Mouse (Mus musculus): Measurements from ENCODE around the gene Fbxl15. TPM values are rescaled to one million over a fixed set of nuclear protein-coding genes. Genes with fewer than 3 reads are reported as not detected.

Gene Fbxl15
- total RNA-seq, 2 experiments from 2014 or later = 4.4 to 5.1 TPM

DNA sequence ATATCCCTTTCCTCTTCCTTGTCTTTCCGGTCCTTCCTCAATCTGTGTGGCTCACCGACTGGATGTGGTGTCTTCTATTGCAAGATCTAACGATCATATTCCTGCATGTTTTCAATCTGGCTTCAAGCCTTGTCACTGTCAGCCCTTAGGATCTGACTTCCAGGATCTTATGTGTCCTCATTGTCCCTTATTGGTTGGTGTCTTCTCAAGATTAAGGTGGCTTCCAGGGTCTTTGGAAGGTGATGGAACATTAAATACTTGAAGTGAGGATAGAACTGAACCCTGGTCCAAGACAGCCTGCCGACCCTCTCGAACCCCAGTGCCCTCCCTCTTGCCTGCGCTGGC lies 10.9 kb downstream of the Fbxl15 start:
- no peak for DNase-seq (ENCODE audit: low spot score in 2 of 2)

DNA sequence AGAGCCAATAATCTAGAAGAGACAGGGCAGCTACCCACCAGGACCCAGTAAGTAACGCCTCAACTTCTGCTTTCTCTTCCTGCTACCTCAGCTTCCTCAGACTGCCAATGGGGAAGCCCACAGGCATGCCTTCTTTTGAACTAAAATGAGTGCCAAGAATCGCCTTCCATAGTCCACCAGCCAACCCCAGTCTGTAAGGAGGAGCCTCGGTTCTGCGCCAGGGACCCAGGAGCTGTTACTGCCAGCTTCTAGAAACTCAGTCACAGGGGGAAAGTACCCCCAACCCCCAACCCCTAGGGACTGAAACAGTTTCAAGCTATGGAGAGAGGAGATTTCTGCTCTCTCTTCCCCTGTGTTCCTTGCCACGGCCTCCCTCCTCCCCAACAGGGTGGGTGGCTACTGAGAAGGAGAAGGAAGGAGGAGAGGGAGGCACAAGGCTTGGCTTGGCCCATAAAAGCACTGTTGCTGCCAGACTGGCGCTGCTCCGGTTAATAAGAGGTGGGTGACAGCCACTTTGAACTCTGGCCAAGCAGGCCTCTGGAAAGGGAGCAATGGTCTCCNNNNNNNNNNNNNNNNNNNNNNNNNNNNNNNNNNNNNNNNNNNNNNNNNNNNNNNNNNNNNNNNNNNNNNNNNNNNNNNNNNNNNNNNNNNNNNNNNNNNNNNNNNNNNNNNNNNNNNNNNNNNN lies 11.4 kb downstream of the Fbxl15 start:
- DNase-seq (ENCODE audit: low spot score in 2 of 2) = no peak

DNA sequence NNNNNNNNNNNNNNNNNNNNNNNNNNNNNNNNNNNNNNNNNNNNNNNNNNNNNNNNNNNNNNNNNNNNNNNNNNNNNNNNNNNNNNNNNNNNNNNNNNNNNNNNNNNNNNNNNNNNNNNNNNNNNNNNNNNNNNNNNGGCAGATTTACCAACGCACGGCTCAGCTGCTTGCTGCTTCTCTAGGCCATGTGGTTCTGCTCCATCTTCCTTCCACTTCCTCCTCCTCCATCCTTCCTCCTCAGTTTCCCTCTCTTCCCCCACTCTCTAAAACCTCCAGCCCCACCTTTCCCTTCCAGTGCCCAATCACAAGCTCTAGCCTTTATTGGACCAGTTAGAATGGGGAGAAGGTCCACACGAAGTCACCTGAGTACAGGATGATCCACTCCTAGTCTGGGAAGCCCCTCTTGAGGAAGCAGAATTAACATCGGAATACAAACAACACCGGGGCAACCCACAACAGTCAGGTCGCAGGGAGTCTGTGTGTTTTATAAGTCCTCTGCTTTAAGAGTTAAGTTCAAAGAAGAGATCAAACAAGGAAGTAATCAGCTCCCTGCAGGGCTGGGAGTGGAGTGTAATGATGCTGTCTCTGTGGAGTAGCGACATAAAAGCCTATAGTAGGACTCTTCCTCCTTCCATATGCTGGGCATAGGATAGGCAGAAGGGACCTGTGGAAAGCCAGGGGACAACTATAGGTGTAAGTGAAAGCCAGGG lies 16.9 kb downstream of the Fbxl15 start:
- no peak for DNase-seq (ENCODE audit: low spot score in 2 of 2)

DNA sequence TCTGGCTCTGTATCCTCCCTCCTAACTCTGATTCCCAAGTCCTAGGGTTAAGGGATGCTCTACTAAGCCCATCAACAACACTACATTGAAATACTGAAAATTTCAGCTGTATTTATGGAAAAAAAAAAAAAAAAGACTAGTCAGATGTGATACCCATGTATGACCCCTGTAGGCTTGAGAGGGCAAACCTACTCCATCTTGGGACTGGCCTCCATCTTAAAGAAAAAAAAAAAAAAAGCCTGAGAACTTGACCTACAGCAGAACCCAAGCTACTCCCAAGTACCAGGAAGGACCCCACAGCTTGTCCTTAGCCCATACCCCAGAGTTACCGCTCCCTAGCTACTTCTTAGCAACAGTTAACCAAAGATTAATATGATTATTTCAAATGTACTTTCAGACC lies 19.2 kb downstream of the Fbxl15 start:
- DNase-seq (ENCODE audit: low spot score in 2 of 2) = no peak

DNA sequence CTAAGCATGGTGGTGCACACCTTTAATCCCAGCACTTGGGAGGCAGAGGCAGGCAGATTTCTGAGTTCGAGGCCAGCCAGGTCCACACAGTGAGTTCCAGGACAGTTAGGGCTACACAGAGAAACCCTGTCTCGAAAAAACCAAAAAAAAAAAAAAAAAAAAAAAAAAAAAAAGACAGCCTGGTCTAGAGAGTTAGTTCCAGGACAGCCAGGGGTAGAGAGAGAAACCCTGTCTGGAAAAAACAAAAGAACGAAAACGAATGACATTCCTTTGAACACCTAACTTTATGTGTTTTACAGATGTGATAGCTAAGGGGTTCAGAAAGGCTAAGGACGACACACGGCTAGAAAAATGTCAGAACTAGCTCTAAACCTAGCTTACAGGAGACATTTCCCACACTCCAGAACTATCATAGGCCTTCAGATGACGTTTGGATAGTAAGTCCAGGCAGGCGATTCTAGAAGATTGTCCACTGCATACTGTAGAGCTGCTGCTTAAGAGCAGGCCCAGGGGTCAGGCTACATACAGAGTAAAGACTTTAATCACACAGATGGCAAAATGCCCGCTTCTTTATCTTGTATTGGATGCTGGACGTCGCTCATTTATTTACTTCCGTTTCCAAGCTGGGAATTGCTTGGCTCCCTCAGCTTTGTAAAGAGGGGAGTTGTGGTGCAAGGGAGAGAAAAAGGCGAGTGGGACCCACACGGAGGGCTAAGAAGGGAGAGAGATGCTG lies 20.1 kb downstream of the Fbxl15 start:
- DNase-seq (ENCODE audit: low spot score in 2 of 2) = no peak

DNA sequence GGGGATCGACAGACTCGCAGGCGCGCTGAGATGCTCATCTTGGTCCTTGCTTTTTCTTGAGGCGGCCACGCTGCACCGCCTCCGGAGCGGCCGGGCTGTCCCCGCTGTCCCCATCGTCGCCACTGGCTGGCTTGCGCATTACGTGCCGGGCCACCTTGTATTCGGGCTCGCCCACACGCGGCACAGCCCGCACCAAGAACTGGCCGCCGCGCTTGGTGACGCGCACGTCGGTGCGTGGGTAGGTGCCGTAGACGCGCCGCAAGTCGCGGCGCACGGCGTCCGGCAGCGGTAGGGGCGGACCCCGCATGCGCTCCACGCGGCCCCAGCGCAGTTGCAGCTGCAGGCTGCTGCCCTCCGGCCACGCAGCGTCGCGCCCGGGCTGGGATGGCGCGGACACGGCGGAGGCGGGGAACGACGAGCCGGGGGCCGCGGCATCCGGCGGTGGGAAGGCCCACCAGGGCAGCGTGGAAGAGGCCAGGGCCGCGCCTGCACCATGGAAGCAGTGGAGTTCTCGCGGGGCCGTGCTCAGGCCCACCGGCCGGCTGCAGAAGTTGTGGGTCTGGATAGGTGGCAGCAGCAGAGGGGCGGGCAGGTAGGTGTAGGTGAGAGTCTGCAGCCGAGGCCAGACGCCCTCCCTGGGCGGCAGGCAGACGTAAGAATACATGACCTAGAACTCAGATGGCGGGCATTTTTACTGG lies 20.9 kb downstream of the Fbxl15 start:
- DNase-seq (ENCODE audit: low spot score in 2 of 2) = peak; percentile 76 to 80

DNA sequence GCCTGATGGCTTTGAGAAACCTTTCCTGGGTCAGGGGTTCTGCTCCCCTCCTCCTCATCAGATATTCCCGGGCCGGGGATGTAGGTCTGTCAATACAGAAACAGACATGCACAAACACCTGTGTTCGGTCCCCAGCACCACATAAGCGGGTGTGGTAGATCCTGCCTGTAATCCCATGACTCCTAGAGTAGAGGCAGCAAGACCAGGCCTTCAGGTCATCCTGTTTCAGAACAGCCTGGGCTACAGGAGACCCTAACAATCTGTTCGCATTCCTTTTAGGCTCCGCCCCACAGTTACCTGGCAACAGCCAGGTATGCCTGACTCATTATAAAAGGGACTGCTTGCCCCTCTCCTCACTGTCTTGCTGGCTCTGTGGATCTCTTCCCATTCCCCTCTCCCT lies 21.6 kb downstream of the Fbxl15 start:
- DNase-seq (ENCODE audit: low spot score in 2 of 2) = no peak

DNA sequence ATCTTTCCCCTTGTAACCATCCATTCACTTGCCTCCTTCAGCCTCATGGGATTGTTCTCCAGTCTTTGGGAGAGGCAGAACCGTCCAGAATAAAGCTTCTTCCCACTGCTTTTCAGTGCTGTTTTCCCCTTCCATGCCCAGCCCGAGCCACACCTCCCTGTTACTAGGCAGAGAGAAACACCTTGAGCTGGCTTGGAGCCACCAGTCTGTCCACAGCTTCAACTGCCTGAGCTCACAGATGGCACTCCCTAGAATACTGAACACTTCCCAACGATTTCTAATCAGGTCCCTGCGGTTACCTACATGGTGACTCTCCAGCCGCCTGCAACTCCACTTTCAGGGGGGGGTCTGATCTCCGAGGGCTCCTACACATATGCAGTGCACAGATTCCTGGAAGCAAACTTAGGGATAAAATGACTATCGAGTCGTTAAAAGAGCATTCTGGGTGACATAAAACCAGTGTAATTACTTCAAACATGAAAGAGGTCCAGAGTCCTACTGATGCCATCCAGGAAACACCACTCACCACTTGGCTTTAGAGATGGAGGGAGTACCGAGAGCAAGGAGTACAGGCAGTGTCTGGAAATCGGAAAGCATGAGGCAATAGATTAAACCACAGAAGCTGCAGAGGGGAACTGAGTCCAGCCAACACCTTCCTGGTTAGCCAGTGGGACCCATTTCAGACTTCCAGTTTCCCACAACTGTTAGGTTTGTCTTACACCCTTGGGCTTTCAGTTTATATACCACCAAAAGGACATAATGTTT lies 22.4 kb downstream of the Fbxl15 start, which contains the start of gene 2310034G01Rik:
2310034G01Rik (minus strand) TSS at position 135 of the 765 bp plus-strand sequence.
- no peak for DNase-seq (ENCODE audit: low spot score in 2 of 2)

DNA sequence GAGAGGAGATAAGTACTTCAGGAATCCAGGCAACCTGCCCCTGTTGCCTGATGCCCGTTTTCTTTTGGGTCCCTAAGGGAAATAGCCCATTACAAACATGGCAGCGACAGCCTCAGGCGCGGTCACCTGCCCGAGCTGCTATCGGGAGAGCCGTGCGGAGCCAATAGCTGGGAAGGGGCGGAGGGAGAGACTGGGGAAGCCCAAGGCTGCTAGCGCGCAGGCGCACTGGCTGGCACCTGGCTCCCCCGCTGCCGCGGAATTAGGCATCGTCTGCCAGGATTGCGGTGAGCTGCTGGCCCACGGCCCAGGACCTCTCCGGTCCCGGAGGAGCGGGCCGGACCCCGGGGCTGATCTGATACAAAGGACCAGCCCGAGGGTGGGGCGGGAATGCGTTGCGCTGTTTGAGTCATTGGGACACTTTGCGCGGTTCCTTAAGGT lies 28.7 kb downstream of the Fbxl15 start:
- DNase-seq (ENCODE audit: low spot score in 2 of 2) = peak in 1 of 2 experiments; percentile 54

DNA sequence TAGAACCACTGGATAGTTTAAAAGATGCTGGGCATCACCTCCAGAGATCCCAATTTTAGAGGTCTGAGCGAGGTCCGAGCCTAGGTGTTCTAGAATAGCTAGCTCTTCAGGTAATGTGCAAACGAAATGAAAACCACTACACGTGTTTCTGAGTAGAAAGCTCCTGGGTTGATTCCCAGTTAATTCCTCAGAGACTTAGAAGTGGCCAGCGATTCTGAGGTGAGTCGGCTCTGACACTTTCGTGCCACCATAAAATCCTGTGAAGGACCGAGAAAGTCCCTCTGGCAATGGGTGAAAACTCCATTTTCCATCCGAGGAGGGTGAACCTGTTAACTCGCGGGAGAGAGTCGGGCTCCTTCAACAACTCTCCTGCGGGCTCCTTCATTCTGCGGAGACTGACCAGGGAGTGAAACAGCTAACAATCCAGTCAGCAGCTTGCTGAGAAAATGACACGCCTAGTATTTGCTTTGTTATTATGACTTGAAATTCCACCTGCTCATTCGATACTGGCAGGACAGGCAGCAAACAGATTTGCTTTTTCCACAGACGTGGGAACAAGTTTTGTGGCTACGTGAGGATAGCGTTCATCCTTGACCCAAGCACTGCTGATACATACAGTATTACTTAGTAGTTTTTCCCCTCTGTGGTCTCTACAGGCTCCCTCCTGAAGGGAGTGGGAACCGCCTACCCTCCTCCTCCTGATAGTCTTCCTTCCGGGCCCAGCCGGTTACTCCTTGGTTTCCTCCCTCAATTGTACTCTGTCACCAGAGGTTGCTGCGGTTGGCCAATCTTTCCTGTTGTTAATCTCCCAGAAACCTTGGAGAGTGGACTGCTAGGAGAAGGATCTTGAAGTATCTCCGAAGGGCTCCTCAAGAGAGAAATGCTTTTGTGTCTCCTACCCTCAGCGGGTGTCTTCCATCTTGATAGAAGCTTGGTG lies 29.6 kb downstream of the Fbxl15 start:
- DNase-seq (ENCODE audit: low spot score in 2 of 2) = no peak

DNA sequence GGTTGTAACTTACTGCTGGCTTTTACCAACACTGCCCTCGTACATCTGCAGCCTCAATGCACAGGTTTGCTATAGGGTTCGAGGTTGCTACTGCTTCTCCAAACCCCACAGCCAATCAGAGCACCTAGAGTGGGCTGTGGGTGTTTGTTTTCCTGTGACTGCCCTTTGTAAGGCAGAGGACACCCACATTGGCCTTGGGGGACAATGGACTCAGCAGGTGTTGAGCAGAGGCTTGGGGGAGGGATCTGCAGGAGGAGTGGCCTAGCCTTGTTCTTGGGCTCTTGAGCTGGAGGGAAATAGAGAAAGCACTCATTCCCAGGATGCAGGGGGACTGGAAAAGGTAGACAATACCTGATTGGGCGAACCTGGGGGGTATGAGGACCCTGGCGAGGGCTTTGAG lies 30.4 kb downstream of the Fbxl15 start:
- no peak for DNase-seq (ENCODE audit: low spot score in 2 of 2)

DNA sequence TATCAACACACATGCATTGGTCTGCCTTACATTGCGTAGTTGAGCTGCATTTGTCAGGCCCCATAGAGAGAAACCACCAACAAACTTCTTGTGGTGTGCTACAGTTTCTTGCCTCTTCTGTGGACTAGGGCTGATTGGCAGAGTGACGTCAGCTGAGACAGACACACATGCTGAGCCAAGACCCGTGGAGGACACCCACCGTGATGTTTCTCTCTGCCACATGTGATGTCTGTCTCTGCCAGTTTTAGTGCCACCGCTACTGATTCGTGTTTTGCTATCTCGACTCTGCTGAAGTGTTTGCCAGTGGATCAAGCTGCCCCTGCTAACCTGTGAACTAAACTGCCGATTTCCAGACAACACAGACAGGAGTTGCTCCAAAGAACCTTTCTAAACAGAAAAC lies 34.1 kb downstream of the Fbxl15 start:
- DNase-seq (ENCODE audit: low spot score in 2 of 2) = no peak

DNA sequence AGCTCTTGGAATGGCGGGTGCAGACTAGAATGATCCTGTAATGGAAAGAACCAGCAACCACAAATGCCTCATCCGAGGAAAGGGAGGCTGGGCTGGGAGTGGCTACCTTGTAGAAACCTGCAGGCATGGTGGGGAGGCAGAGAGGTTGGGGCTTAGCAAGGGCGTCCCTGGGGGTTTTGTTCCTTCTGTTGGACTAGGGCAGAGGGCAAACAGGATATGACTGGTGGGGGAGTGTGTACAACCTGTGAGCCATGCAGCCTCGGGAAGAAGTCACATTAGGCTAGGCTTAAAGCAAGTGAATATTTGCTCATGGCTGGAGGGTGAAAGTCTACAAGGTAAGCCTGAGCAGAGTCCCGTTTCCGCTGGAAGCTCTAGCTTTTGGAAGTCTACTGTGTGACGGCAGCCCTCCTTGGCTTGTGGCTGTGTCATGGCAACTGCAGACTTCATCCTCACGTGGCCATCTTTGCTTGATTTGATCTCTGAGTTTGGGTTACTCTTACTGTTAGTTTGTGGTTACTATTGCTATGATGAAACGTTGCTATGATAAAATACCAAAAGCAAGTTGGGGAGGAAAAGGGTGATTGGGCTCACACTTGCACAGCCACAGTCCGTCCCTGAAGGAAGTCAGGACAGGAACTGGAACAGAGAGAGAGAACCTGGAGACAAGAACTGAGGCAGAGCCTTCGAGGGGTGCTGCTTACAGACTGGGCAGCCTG lies 35.5 kb downstream of the Fbxl15 start:
- no peak for DNase-seq (ENCODE audit: low spot score in 2 of 2)

DNA sequence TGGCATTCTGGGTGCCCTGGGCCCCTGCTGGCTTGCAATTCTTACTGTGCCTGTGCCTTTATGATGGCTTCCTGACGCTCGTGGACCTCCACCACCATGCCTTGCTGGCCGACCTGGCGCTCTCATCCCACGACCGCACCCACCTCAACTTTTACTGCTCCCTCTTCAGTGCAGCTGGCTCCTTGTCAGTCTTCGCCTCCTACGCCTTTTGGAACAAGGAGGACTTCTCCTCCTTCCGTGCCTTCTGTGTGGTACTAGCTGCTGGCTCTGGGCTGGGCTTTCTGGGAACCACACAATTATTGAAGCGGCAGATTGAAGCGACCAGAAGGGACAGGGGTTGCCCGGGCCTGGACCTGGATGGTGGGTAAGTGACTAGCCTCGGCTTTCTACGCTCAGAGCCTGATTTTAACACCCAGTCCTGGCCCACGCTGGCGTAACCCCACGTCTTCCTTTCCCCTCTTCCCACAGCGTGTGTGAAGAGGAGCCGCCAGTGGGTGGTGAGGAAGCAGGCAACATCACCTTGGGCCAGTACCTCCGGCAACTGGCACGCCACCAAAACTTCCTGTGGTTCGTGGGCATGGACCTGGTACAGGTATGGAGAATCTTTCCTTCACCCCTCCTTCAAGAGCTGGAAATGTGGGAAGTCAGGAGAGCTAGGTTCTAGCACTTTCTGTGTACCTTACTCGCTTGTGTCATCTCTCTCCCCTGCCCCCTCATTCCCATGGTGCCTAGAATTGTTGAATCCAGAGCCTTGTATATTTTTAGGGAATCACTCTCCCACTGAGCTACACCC lies 40.0 kb downstream of the Fbxl15 start:
- no peak for DNase-seq (ENCODE audit: low spot score in 2 of 2)

DNA sequence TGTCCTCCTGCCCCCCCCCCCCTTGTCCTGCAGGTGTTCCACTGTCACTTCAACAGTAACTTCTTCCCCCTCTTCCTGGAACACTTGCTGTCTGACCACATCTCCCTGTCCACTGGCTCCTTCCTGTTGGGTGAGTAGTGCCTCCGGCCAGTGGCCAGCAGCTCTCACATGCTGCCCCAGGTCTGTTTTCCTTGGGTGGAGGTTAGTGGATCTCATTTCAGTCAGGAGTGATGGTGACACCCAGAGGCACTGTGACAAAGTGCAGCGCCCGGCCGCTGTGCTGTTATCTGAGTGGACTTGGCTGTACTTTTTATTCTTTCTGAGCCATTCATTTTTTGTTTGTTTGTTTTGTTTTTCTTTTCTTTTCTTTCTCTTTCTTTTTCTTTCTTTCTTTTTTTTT lies 41.2 kb downstream of the Fbxl15 start:
- peak in 1 of 2 experiments; percentile 47 for DNase-seq (ENCODE audit: low spot score in 2 of 2)

DNA sequence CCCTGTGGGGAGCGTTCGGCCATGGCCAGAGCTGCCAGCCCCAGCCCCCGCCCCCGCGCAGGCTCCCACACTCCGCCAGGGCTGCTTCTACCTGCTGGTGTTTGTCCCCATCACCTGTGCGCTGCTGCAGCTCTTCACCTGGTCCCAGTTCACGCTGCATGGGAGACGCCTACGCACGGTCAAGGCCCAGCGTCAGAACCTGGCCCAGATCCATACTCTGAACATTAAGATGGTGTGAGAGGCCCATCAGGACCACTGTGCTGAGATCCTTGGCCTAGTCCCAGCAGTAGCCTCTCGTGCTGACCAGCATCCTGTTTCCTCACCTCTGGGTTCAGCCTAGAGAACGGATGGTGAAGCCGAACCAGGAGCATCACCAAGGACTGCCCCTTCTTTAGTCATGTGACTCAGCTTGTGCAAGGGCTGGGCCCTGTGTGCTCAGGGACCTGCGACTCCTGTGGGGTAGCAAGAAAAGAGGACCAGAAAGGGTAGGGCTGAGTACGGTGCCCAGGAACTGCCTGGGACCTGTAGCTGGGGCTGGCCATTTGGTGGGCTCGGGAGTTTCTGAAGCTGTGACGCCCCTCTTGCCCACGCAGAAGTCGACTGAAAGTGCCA lies 46.6 kb downstream of the Fbxl15 start:
- DNase-seq (ENCODE audit: low spot score in 2 of 2) = no peak

DNA sequence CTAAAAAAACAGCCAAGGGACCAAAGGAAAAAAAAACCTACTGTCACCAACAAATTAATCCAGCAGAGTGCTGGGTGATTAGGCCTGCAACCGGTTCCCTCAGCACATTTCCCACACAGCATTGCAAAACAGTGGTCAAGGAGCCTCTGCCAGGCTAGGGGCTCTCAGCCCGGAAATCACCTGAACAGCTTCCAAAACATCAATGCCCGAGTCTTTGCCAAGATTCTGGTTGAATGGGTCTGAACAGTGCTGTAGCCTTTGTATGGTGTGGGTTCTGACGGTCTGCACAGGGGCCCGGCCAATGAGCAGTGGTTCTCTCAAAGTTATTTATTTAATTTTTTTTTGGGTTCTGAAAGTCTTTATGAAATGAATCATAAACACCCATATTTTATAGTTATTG lies 47.5 kb downstream of the Fbxl15 start:
- DNase-seq (ENCODE audit: low spot score in 2 of 2) = no peak

DNA sequence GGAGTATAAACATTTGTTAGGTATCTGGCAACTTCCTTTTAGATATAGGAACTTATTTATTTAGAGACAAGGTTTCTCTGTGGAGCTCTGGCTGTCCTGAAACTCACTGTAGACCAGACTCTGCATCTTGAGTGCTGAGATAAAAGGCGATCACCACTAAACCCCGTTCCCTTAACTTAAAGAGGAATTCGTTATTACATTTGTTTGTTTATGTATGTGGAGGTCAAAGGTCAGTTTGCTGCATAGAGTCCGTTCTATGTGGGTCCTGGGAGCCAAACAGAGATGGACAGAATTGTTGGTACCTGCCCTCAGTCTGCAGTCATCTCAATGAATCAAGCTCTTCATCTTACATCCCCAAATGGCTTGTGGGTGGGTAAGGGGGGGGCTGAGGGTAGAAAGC lies 47.9 kb downstream of the Fbxl15 start:
- no peak for DNase-seq (ENCODE audit: low spot score in 2 of 2)
